Mouse (Mus musculus) G1E (cell line): ENCODE results near the gene Nop58.

Source experiments
- CTCF ChIP-seq: IDR thresholded peaks from 2 replicates; pipeline ENCODE4 v1.5.1; 2012; ENCODE audit warnings: low read depth, low read length, inconsistent platforms, mixed read lengths
- GATA1 ChIP-seq: IDR thresholded peaks from 2 replicates; pipeline ENCODE4 v1.6.1; 2012; ENCODE audit warnings: borderline replicate concordance, low read length, inconsistent platforms, mixed read lengths
- GATA2 ChIP-seq: IDR thresholded peaks from 2 replicates; pipeline ENCODE4 v1.6.1; 2012; ENCODE audit warnings: low read depth, low read length, inconsistent platforms, borderline replicate concordance
- POLR2AphosphoS5 ChIP-seq: IDR thresholded peaks from 2 replicates; pipeline ENCODE4 v1.6.1; 2012; ENCODE audit warnings: low read depth, low read length, inconsistent platforms; ENCODE audit not compliant: insufficient replicate concordance
- TAL1 ChIP-seq: conservative IDR thresholded peaks from 2 replicates; pipeline ENCODE4 v1.6.1; 2012; ENCODE audit warnings: low read depth, low read length, inconsistent platforms, mixed read lengths

- TF ChIP-seq CTCF (no peak), POLR2AphosphoS5 (no peak), TAL1 (no peak), GATA1 (no peak), GATA2 (no peak)
Measured at GRCm38 (mm10) chr1:59656244-59657171, 28.3 kb upstream of the Nop58 start.
